Mouse (Mus musculus): ENCODE data around the gene Gm2564.
"Not testable (repeated sequence)": the region's sequence is repeated elsewhere in the genome, so short reads cannot be mapped to it uniquely, and the experiment has no call there.

DNA sequence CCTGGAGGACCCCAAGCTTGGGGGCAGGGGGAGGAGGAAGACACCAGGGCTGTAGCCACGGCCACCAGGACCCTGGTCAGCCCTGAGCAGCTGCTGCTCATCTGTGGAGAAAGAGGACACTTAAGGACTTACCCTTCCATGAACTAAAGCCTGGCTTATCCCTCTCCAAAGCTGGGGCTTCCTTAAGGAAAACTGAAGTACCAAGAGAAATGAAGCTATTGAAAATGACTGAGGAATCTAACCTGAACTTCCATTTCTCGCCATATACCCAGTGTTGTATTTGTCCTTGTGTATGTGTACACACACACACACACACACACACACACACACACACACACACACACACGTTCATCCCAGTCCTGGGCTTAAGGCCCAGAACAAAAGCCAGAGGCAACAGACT lies 32.3 kb downstream of the Gm2564 start, which contains the start of gene Il11ra2:
- TF ChIP-seq CTCF (IDR thresholded peaks at IDR 0.05; ENCODE audit: low read depth); EP300 (optimal IDR thresholded peaks at IDR 0.05): not testable (repeated sequence)
